Mouse (Mus musculus) cerebellum, postnatal 4 days (tissue): Measurements from ENCODE around the gene Gpr150.

Source experiments
- DNase-seq, 2 experiments: peaks; one replicate each; pipeline ENCODE4 v3.0.0; 2022; ENCODE audit warnings: low spot score in 2 of 2, mixed read lengths in 1 of 2

Gene Gpr150

GRCm38 (mm10) chr13:76056896-76057266 is at the start of gene Gpr150:
Gene Gpr150, minus strand, starts transcription at chr13:76056996.
- no peak for DNase-seq

GRCm38 (mm10) chr13:76101989-76102388 is 45.2 kb upstream of the Gpr150 start:
- no peak for DNase-seq

GRCm38 (mm10) chr13:76098493-76099303 is 41.9 kb upstream of the Gpr150 start, which contains the start of the genes Arsk and Ttc37:
Gene Arsk, minus strand, starts transcription at chr13:76098660.
Gene Ttc37, plus strand, starts transcription at chr13:76098734.
- peak; percentile 76 to 87 for DNase-seq

GRCm38 (mm10) chr13:76098116-76098492 is 41.3 kb upstream of the Gpr150 start:
- DNase-seq, result no peak

- no peak for DNase-seq
Measured at GRCm38 (mm10) chr13:76074323-76074722, 17.5 kb upstream of the Gpr150 start.

- no peak for DNase-seq
Measured at GRCm38 (mm10) chr13:76064363-76064945, 7.7 kb upstream of the Gpr150 start.

- no peak for DNase-seq
Measured at GRCm38 (mm10) chr13:76063548-76063947, 6.8 kb upstream of the Gpr150 start.

- DNase-seq, result no peak
Measured at GRCm38 (mm10) chr13:76062569-76062968, 5.8 kb upstream of the Gpr150 start.

- no peak for DNase-seq
Measured at GRCm38 (mm10) chr13:76062126-76062525, 5.3 kb upstream of the Gpr150 start.

- DNase-seq, result no peak
Measured at GRCm38 (mm10) chr13:76059591-76059990, 2.8 kb upstream of the Gpr150 start.

GRCm38 (mm10) chr13:76057267-76058069 is 672 bp upstream of the Gpr150 start:
- no peak for DNase-seq

GRCm38 (mm10) chr13:76056261-76056724 is 503 bp downstream of the Gpr150 start:
- peak; percentile 53 to 68 for DNase-seq

- DNase-seq, result peak in 1 of 2 experiments; percentile 37
Measured at GRCm38 (mm10) chr13:76055391-76056232, 1.2 kb downstream of the Gpr150 start.

GRCm38 (mm10) chr13:76044971-76045370 is 11.8 kb downstream of the Gpr150 start:
- DNase-seq, result no peak

GRCm38 (mm10) chr13:76042455-76042854 is 14.3 kb downstream of the Gpr150 start:
- DNase-seq, result no peak

GRCm38 (mm10) chr13:76024588-76024987 is 32.2 kb downstream of the Gpr150 start:
- no peak for DNase-seq

- no peak for DNase-seq
Measured at GRCm38 (mm10) chr13:76021782-76022181, 35.0 kb downstream of the Gpr150 start.

GRCm38 (mm10) chr13:76018844-76019400 is 37.9 kb downstream of the Gpr150 start:
- DNase-seq, result no peak

GRCm38 (mm10) chr13:76017974-76018843 is 38.6 kb downstream of the Gpr150 start, which contains the start of gene Rfesd:
Gene Rfesd, minus strand, starts transcription at chr13:76018719.
- DNase-seq, result peak; percentile 96 to 97

- no peak for DNase-seq
Measured at GRCm38 (mm10) chr13:76017465-76017864, 39.3 kb downstream of the Gpr150 start.
